Mouse (Mus musculus): ENCODE results near the gene Stmnd1. TPM values are rescaled to one million over a fixed set of nuclear protein-coding genes. Genes with fewer than 3 reads are reported as not detected.

Stmnd1 gene
- polyA plus RNA-seq, 1 experiment from 2014 or later = 0.19 TPM

Other genes with a start within 250 kb of the Stmnd1 start
- 1.5 and 1.7 TPM in 2 replicates for gene Rbm24, start 144.7 kb downstream of the Stmnd1 start, polyA plus RNA-seq (2015; fragmentation: Nextera tagmentation; extraction: Ambion mirVana)
- 7.3 and 8.1 TPM in 2 replicates for gene Cap2, start 228.1 kb downstream of the Stmnd1 start, polyA plus RNA-seq (2015; fragmentation: Nextera tagmentation; extraction: Ambion mirVana)

All from kidney, embryonic 16.5 days (tissue).